Mouse (Mus musculus): ENCODE measurements at regions not wholly inside any gene's neighbourhood (a gene's known extent, or its start where the extent isn't known, plus 50 kb on each side); places are given as distances from the start of the nearest gene placed in this dataset.

DNA sequence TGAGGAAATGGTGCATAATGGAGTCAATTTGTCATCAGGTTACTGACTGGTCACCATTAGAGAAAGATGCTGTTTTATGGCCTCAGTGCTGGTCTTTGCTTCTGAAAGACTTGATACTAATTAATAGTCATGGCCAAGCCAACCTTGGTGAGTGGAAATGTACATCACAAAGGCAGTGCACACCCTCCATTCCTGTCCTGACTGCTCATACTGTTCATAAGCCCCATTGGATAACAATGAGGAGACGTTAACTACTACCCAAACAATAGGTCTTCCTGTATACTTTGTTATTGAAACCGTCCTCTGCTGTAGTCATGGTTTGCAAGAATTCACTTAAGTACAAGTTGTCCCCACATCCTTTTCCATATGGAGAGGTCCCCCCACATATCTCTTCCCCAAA, 605.8 kb upstream of the Slc35b3 start:
- DNase-seq: no peak

DNA sequence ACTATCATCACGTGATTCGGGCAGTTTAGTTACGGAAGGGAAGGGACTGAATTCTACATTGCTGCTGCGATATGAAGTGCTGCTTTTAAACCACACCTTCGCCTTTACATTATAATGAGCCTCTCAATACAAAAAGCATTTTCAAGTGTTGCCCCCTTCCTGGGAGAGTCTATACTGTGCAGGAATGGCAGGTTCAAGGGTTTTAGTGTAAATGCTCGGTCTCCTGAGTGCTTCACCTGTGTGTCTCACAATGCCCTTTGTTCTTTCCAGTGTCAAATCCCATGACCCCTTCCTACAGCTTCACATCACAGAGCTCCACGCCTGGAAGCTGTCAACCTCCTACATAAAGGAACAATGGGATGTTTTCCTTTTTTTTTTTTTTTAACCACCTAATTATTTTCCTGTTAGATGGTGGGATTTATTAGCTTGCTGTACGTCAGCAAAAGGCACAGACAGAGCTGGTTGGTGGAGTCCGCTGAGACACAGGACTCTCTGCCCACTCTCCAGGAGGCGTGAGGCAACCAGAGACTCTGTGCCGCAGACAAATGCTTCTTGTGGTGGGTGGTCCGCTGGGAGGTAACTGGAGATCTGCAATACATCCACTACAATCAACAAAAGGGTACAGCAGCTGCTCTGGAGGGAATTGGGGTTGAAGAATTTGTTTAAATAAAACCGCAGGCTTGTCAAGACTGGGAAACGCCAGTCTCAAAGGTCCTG, 577.2 kb upstream of the Slc35b3 start:
- DNase-seq: no peak

DNA sequence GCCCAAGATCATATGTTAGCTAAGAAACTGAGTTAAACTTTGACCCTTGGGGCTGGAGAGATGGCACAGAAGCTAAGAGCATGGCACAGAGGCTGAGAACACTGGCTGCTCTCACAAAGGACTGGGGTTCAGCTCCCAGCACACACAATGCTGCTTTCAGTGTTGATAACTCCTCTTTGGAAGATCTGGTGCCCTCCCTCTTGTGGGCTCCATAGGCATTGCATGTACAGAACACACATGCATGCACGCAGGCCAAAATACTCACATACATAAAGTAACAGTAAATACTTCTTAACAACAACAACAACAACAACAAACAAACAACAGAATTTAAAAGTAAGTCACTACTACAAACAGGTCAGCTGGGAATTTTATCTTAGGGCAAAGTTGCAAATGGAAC, 565.8 kb upstream of the Slc35b3 start:
- DNase-seq: no peak

DNA sequence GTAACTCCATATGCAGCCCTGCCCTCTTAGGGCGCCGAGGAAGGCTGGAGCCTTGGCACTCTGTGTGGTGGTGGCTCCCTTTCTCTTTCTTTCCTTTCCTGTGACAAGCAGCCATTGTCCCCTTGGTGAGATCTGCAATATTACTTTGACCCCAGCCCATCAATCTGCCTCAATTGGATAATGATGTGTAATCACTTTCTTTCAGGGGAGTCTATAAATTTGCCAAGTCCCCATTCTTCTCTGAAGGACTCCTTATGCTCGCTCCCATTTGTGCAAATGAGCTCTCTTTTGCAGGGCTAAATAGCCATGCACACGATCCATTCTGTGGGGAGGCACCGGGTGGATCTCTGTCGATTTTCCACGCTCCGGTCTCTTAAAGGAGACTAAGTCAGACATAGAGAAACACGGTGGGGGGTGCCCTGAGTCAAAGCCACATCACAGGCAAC, 563.2 kb upstream of the Slc35b3 start:
- no peak for DNase-seq

DNA sequence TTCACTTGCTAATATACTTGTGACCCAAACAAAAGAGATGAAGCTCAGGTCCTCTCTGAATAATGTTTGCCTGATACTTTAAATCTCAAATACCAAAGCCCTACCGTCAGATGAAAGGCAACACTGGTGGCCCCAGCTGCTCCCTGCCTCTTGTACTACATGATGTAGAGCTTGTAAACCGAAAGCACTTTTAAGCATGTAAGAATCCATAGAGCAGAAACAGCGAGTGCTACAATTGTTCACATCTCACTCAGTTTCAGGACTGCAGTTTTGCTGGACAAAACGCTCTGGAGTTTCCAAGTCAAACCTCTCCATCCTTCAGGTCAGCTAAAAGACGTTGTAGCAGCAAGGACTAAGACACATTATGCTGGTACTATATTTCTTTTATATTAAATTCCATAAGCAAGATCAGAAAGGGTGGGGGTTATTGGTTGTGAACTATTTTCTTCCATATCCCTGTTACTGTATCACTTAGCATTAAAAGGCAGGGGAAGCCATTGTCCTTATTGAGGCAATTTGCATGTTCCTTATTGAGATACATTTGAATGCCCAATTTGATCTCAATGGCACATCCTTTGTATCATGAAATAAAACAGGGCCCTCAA, 562.7 kb upstream of the Slc35b3 start:
- DNase-seq: no peak

DNA sequence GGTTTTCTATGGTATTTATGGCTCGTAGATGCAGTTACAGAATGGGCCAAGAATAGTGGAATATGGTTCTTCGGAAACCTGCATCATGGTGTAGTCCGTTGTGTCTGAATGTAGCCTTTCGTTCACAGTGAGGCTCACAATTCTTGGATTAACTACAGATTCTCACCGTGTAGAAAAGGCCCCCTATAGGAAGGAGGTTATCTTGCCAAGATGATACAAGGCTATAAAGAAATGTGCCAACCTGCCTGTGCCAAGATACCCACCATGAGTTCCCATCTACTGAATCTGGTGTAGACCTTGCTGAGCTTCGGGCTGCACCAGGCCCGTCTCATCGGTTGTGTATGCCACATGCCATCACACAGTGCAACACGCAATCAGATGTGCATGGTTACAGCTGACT, 560.2 kb upstream of the Slc35b3 start:
- no peak for DNase-seq

DNA sequence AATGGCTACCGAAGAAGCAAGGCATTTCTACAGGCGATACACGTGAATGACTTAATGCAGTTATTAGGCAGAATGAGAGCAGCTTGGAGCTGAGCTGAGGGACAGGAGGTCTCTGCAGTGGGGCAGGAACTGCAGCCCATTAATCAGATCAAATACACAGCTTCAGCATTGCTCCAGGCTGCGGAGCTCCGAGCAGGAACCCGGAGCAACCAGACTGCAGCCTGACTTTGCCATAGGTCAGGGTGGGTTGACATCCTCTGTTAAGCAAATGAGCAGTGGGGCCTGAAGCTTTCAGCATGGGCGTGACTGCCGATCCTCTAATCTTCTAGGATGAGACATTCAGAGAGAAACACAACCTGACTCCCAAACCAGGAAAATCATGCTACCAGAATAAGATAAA, 555.4 kb upstream of the Slc35b3 start:
- no peak for DNase-seq

DNA sequence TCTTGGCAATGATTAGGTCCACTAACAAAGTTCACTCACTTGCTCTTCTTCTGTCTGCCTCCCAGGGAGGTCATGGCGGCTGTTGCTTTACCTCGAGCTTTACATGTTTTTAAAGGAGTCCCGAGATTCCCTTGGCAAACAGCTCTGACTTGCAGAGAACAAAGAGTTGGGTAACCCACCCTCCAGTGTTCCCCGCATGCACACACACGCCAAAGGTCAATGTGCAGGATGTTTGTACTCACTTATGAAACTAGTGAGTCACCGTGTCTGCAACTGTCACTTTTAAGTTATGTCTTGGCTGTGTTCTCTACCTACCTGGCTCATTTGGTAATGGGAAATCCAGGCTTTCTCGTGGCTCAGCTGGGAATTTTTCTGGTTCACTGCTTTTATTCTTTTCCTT, 529.1 kb upstream of the Slc35b3 start:
- DNase-seq: peak; percentile 3

DNA sequence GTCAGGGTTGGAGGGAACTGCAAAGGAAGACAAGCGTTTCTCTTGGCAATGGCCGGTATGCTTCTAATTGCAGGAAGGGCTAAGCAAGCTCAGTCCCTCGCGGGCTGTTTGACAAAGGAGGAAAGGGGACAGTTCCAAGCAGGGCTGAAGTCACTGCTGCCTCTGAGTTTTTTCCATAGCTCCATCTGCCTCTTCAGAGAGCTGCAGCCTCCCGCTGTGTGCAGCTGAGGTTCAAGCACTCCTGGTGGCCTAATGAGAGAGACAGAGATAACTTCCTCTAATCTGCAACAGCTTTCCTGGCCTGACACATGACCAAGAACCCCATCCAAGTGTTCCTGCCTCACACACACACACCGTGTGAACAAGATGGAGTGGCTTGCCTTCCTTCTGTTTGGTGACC, 511.9 kb upstream of the Slc35b3 start:
- DNase-seq: no peak

DNA sequence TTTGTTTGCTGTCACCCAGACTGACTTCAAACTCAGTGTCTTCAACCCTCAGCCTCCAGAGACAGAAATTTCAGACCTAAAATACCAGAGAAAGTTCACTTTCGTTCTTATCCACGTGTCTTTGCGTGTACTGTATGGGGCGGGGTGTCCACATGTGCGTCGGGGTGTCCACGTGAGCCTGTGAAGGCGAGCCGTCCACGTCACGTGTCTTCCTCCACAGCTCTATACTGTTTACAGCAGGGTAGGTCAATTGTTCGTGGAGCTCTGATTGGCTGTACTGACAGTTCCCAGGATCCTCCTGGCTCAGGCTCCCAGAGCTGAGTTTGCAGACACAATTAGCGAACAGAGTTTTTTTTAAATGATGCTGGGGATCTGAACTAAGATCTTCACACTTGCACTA, 481.1 kb upstream of the Slc35b3 start:
- DNase-seq: no peak

DNA sequence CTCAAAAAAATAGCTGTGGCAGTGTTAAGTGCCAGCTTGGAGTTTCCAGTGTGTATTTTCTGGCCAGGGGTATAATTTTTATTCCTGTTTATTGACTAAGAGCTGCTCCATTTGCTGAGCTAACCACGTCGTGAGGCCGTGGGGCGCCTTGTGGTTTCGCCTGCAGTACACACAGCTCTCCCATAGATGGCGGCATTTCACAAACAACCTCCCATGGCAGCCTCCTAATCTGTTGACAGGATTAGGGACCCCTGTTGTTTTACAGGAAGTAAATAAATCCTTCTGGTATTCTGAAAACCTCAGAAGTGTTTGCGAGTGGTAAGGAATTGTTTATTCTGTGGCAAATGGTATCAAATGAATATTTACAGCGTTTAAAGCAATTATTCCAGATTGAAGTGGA, 480.2 kb upstream of the Slc35b3 start:
- DNase-seq: peak; percentile 36

DNA sequence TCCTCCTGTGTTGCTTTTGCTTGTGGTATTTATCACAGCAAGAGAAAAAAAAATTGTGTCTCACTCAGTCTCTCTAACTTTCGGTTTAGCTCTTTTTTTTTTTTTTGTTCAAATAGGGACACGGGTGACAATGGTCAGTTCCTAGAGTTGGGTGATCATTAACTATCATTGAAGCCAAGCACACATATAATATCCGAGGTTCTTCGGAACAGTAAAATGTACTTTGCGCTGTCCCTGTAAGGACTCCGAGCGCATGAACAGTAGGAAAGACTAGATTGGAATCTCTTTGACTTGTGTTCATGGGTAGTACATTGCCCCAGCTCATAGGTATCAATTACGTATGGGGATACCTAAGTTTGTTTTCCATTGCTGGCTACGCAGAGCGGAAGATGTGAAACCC, 479.7 kb upstream of the Slc35b3 start:
- no peak for DNase-seq

DNA sequence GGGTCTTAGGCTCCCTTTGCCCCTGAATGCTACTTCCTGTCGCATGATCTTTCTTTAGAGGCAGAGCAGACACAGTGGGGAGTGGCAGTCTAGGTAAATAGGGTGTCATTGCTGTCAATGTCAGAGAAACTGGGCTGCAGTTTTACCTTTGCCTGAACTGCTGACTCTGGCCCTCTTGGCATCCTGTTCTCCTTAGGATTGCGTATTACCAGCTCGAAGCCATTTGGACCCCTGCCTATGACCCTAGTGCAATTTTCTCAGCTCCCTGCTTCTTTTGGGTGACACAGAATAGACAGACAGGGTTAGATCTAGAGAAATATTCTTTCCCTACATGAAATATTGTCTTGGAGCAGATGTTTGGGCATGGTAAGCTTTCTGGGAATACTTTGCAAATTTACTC, 467.3 kb upstream of the Slc35b3 start:
- DNase-seq: no peak

DNA sequence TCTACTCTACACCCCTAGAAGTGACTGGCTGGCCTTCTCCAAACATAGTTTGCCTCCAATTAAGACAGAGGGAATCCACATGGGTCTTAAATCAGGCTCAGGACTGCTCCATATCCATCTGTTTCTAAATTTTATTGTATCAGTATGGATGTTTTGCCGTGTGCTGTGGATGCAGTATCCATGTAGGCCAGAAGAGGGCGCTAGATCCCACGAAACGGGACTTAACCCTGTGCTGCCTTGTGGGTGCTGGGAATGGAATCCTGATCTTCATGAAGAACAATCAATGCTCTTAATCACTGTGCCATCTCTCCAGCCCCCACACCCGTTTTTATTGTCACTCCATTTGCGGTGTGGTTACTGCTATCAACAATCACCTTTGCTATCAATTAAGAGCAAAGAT, 465.3 kb upstream of the Slc35b3 start:
- DNase-seq: no peak

DNA sequence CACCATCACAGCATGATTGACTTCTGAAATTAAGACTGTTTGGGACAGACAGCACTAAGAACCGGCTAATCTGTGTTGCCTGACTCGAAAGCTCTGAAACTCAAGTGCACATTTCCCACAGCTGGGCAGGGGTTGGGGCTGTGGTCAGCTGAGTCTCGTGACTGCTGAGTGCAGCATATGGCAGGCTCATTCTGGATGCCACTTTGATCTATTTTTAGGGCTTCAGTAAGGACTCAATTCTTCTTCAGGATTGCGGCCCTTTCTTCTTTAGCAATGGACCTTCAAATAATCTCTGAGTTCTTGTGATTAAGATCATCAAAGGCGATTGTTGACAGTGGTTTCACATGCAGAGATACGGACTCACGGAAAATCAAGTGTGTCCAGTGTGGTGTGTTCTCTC, 457.5 kb upstream of the Slc35b3 start:
- no peak for DNase-seq

DNA sequence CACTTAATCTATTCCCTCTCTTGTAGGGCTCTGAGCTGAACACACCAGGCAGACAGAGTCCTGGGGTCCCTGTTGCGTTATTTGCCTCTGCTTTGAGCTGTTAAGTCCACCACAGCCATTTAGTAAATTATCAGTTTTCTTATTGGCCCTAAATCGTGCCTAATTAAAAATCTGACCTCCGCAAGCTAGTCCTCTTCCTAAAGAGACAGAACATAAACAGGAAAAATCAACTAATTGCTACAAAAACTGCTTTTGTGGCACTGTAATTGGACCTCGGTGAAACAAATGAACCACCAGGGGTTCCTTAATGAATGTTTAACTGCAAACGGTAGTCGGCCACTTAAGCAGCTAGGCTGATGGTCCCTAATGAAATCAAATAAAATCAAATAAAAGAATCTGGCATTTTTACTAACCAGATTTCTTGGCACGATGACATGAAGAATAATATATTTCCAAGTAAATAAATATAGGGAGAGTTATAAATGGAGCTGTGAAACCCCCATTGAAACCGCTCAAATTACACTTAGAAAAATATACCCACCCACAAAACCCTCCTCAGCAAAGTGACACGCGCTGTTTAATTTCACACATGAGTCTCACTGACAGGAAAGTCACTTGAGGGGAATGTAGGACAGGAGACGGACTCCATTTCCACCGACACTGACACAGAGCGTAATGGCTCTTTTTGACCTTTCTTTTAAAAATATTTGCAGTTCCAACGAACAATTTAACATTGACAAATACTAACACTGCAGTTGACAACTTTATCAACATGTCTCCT, 451.0 kb upstream of the Slc35b3 start:
- DNase-seq: no peak

DNA sequence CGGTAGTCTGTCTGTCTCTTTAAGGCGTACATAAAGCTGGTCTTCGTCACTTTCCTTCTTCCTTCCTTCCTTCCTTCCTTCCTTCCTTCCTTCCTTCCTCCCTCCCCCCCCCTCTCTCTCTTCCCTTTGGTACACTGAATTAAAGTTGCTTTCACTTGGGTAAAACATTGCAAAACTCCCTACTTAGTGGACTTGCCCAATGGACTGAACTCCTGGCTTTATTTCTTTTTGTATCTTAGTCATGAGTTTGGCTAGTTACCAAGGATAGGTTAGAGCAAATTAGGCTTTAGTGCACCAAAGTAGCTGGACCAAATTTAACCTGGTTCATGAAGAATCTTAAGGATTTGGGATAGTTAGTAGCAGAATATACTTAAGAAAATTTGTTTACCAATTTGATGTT, 431.9 kb upstream of the Slc35b3 start:
- DNase-seq: no peak

DNA sequence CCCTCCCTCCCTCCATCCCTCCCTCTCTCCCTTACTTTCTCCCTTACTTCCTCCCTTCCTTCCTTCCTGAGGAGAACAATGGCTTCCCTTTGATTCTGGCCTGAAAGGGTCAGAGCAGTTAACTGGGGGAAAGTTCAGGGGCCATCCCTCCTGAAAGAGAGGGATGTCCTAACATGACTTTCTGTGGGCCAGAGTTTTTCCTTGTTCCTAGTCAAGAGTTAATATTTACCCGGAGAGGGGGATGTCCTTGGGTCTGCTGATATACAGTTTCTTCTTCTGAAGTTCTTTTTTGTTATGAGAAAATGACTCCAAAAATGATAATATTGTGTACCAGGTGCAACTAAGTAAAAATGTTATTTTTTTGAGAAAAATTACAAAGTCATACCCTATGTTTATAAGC, 431.5 kb upstream of the Slc35b3 start:
- peak; percentile 24 for DNase-seq

DNA sequence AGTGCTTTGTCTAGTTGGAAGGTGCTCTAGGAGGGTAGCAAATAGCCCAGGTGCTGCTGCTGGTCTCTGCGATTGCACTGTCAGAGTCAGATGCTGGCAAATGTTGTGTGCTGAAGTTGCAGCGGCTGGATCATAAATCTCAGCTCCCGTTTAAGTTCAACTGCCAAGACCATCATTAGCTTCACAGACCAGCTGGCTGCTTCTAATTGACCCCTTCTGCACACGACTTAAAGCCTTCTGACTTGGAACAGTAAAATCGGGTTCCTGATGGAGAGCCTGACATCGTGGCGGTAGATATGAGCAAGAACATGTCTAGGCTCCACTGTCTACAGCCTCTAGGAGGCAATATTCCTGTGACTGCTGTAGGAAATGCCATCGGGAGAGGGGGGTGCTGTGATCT, 416.0 kb upstream of the Slc35b3 start:
- DNase-seq: no peak

DNA sequence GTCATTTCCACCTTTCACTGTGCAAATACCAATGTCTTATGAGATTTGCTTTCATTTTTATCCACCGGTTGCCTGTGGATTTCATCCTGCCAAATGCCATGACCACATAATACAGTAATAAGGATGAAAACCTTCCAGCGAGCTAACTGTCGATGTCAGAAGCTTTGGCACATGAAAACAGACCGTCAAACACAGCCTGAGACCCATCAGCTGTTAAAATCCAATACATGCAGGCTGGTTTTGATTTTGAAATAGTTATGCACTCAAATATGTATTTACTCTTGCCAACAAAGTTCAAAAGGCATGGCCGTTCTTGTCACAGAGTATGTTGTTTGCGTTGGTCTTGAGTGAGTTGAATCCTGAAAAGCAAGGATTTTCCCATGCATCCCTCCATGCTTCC, 415.6 kb upstream of the Slc35b3 start:
- no peak for DNase-seq

DNA sequence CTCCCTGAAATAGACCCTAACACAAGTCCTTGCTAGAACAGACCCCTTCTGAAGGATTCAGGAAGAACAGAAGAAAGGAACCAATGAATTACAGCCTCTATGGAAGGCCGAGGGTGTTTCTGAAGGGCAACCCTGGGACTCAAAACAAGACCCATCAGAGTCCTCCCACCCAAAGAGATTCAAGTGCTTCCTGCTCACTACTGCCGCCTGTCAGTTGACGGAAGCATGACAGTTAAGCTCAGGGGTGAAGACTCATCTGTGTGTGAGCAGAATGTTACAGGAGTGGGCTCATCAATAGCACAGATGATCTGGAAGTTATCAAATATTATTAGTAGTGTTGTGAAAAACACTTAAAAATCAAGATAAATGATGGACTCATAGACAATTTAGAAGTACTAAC, 411.9 kb upstream of the Slc35b3 start:
- DNase-seq: no peak

DNA sequence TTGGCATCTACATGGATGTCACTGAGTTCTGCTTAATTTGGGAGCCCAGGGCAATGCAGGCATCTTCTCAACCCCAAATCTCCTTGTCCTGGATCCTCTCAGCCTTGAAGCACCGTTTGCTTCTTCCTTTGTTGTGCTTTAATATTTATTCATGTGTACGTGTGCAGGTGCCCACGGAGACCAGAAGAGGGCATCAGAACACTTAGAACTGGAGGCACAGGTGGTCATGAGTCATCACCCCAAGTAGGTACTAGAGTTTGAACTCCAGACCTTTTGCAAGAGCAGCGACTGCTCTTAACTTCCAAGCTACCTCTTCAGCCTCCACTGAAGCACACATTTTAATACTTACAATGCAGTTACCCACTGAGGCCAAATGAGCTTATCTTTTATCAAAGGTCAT, 403.0 kb upstream of the Slc35b3 start:
- peak; percentile 2 for DNase-seq

DNA sequence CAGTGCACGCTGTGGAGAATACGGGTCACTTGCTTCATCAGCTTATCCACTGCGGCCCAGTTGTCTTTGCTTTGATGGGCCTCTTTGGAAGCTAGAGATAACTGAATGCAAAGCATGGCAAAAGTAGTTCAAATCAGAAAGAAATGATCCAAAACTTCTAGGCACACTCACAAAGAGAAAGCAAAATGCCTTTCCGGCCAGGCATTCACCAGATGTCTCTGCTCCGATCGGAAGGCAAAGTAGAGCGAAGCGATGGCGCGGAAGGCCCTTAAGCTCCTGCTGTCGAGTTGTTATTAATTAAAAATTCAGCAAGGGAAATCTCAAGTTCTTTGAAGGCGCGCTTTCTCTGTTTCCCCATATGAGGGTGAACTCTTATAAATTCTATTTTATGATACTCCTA, 401.9 kb upstream of the Slc35b3 start:
- DNase-seq: no peak

DNA sequence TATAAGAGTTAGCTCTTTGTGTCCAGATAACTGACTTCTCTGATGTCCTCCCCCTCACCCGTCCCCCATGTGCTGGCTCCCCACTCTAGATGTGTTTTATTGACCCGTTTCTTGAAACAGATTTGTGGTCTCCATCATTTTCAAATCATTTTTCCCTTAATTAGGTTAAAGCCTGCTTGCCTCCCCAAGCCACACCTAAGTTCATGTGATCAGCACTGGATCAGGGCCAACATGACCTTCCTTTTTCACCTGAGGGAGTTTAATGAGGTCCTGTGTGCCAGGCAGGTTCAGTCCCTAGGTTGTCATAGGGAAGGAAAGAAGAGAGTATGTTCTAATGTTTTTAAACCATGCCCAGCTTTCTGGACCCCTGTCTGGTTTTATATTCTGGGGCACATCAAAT, 390.9 kb upstream of the Slc35b3 start:
- no peak for DNase-seq
